Mouse (Mus musculus): ENCODE measurements around the gene Tldc2. TPM values are rescaled to one million over a fixed set of nuclear protein-coding genes. Genes with fewer than 3 reads are reported as not detected.

Tldc2 gene
- polyA plus RNA-seq, 1 experiment: not detected

DNA sequence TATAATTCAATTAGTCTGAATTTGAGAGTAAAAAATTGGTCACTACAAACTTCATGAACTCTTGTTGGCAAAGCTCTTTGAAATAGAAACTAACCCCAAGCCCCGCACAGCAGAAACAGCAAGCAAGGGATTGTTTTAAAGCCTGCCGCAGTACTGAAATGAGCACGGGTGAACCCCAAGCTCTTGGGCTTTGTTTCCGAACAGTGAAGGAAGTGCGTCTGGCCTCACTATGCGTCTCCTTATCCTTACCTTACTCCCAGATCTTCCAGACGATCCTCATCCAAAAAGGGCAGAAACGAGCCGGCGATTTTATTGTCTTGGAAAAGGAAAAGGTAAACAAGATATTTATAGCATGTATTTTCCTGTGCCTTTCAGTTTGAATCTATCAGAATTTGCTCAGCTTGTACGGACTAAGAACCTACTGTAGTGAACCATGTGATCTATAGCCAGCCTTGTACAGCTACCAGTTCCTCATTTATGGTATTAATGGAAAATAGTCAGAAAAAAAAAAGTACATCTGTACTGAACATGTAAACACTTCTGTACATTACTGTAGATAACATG lies 42.8 kb downstream of the Tldc2 start:
- Histone ChIP-seq H3K4me3 (replicated peaks; ENCODE audit: extremely low read depth, low read depth, low read length) (peak overlapping the region; percentile 52), H3K4me1 (ENCODE audit: control insufficient read depth, insufficient read depth, low read length) (peaks cover 23% of the 10 kb centered on the region)
- 36% methylated on average over 11 of the region's 11 CpGs for WGBS
- TF ChIP-seq CTCF (IDR thresholded peaks at IDR 0.05; ENCODE audit: insufficient read depth, low read length) (no peak), POLR2A (IDR thresholded peaks at IDR 0.05; ENCODE audit: borderline replicate concordance, extremely low read depth, low read depth, low read length) (no peak)
- no peak for DNase-seq

DNA sequence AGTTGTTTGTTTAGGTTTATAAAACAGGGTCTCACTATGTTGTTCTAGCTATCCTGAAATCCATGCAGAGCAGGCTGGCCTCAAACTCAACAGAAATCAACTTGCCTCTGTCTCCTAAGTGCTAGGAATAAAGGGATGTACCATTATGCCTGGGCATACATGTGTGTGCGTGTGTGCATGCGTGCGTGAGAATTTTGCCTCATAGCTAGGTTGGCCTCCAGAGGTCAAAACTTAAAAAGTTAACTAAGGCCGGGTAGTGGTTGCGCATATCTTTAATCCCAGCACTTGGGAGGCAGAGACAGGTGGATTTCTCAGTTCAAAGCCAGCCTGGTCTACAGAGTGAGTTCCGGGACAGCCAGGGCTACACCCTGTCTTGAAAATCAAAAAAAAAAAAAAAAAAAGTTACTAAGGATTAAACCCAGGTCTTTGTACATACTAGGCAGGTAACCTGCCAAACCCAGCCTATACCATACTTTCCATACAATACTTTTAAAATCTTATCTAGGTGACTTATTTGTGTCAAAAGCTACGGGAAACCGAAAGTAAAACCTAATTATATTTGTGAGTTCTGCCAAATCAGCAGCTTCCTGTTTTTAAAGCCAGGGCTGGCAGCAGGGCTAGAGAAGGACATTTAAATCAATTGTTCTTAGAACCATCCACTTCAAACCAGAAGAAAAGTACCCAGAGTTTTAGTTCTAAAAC lies 44.1 kb downstream of the Tldc2 start:
- Histone ChIP-seq H3K4me3 (replicated peaks; ENCODE audit: extremely low read depth, low read depth, low read length) (peak overlapping the region; percentile 32), H3K4me1 (ENCODE audit: control insufficient read depth, insufficient read depth, low read length) (peaks cover 23% of the 10 kb centered on the region)
- 48% methylated on average over 8 of the region's 8 CpGs for WGBS
- no peak for DNase-seq
- no peak for TF ChIP-seq POLR2A (IDR thresholded peaks at IDR 0.05; ENCODE audit: borderline replicate concordance, extremely low read depth, low read depth, low read length)
- TF ChIP-seq CTCF (IDR thresholded peaks at IDR 0.05; ENCODE audit: insufficient read depth, low read length): no peak

DNA sequence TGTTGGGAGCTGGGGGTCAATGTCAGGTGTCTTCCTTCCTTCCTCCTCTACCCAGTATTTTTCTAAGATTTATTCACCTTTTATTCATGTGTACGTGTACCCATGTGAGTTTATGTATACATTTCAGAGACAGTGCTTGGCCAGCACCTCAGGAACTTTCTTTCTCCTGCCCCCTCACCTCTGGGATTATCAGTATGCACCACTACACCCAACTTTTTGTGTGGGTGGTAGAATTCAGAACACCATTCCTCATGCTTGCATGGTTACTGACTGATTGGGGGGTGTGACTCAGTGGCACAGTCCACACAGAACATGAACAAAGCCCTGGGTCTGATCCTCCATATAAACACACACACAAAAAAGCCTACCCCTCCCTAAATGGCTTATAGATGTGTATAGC lies 45.2 kb downstream of the Tldc2 start:
- WGBS: 48% methylated on average over 1 of the region's 1 CpGs
- TF ChIP-seq POLR2A (IDR thresholded peaks at IDR 0.05; ENCODE audit: borderline replicate concordance, extremely low read depth, low read depth, low read length) (no peak), CTCF (IDR thresholded peaks at IDR 0.05; ENCODE audit: insufficient read depth, low read length) (no peak)
- no peak overlapping the region for H3K4me3 ChIP-seq (replicated peaks; ENCODE audit: extremely low read depth, low read depth, low read length)
- peaks cover 23% of the 10 kb centered on the region for H3K4me1 ChIP-seq (ENCODE audit: control insufficient read depth, insufficient read depth, low read length)
- DNase-seq: no peak

DNA sequence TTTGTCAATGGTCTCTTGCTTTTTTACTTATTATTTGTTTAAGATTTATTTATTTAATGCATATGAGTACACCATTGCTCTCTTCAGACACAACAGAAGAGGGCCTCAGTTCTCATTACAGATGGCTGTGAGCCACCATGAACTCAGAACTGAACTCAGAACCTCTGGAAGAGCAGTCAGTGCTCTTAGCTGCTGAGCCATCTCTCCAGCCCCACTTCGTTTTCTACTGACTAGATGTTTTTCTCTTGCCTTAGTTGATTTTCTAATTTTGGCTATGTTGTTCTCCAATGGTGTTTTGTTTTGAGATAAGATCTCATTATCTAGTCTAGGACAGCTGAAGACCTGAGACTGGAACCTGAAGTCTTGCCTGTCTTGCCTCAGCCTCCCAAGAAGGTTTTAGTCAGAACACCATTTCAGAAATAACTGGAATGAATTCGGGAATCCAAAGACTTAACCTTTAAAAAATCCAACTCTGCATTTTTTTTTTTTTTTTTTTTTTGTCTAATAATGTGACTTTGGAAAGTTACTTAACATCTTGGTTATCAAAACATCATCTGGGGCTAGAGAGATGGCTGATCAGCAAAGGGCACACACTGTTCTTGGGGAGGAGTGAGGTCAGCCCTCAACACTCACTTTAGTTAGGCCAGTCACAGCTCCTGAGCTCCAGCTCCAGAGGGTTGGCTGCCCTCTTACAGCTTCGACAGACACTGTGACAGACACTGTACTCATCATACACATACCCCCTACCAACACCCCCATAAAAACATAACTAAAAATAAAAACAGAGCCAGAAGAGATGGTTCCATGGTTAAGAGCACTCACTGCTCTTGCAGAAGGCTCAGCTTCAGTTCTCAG lies 46.1 kb downstream of the Tldc2 start:
- H3K4me3 ChIP-seq (replicated peaks; ENCODE audit: extremely low read depth, low read depth, low read length): peak overlapping the region; percentile 14
- no peak for TF ChIP-seq CTCF (IDR thresholded peaks at IDR 0.05; ENCODE audit: insufficient read depth, low read length)
- no peak for TF ChIP-seq POLR2A (IDR thresholded peaks at IDR 0.05; ENCODE audit: borderline replicate concordance, extremely low read depth, low read depth, low read length)
- 50% methylated on average over 3 of the region's 3 CpGs for WGBS
- no peak for DNase-seq
- H3K4me1 ChIP-seq (ENCODE audit: control insufficient read depth, insufficient read depth, low read length): peaks cover 23% of the 10 kb centered on the region

DNA sequence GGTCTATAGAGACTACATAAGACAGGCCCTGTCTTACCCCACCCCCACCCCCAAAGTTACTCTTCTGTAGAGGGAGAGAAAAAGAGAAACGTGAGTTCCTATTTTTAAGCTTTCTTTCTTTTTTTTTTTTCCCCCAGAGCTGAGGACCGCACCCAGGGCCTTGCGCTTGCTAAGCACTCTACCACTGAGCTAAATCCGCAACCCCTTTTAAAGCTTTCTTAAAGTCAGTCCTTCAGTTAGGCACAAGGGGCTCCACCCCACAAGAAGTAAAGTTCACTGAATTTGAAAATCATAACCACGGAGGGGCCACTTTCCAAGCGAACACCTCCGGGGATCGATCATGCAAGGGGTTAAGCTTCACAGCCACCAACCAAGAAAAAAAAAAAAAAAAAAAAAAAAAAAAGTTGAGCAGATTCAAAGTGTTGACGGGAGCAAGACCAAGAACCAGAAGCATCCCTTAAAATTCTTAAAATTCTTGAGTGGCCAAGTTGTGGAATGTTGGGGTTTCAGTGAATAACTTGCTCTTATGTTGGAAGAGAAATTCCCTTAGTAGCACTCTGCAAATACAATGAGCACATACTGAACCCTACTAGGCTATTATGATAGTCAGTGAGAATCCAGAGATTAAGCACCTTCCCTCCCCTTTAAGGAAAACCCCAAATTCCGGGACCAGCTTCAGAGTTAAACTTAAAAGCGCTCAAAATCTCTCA lies 47.1 kb downstream of the Tldc2 start:
- WGBS: 13% methylated on average over 11 of the region's 11 CpGs
- TF ChIP-seq CTCF (IDR thresholded peaks at IDR 0.05; ENCODE audit: insufficient read depth, low read length) (no peak), POLR2A (IDR thresholded peaks at IDR 0.05; ENCODE audit: borderline replicate concordance, extremely low read depth, low read depth, low read length) (no peak)
- Histone ChIP-seq H3K4me1 (ENCODE audit: control insufficient read depth, insufficient read depth, low read length) (peaks cover 21% of the 10 kb centered on the region), H3K4me3 (replicated peaks; ENCODE audit: extremely low read depth, low read depth, low read length) (peak overlapping the region; percentile 75)
- no peak for DNase-seq

DNA sequence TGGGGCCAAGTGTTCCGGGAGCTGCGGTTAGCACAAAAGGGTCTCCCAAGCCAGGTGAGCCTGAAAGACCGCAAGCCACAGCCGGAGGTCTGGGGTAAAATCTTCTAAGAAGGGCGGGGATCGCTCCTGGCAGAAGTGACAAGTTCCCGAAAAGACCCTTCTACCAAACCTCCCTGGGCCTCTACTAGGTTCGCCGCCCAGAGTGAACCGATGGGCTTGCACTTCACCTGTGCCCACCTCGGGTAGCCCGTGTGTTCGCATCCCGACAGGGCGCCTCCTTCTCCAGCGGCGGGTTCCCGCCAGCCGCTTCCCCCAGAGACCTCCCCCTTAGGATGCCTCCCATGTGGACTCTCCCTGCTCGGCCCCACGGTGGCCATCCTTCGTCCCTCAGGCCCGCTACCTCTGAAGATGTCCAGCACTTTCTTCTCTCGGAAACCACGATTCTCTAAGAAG lies 47.6 kb downstream of the Tldc2 start:
- H3K4me1 ChIP-seq (ENCODE audit: control insufficient read depth, insufficient read depth, low read length): peaks cover 18% of the 10 kb centered on the region
- 1% methylated on average over 25 of the region's 25 CpGs for WGBS

DNA sequence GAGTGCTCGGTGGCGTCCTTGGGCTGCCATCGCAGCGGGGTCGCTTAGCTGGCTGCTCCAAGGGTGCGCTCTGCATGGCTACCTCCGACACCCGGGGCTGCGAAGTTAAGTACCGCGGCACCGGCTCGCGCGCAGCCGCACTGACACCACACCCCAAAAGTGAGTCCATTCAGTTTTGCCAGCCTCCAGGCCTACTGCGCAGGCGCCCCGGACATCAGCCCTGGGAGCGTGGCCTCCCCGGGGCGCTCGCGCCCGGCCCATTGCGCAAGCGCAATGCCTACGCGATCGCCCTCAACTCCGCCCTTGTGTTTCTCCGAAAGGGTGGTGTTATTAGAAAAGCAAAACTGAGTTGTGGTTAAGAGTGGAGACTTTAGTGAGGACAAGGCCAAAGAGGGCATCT lies 48.2 kb downstream of the Tldc2 start, which contains the start of gene Samhd1:
Gene Samhd1 (minus strand): TSS at position 252 of the 400 bp plus-strand sequence.
- under 1% methylated on average over 32 of the region's 32 CpGs for WGBS
- TF ChIP-seq CTCF (IDR thresholded peaks at IDR 0.05; ENCODE audit: insufficient read depth, low read length) (no peak), POLR2A (IDR thresholded peaks at IDR 0.05; ENCODE audit: borderline replicate concordance, extremely low read depth, low read depth, low read length) (peak; percentile 83; the same call in 1 of the 2 replicates)
- peak; percentile 89 for DNase-seq
- peaks cover 16% of the 10 kb centered on the region for H3K4me1 ChIP-seq (ENCODE audit: control insufficient read depth, insufficient read depth, low read length)
- peak within 1 kb of the TSS; percentile 75 for H3K4me3 ChIP-seq (replicated peaks; ENCODE audit: extremely low read depth, low read depth, low read length)

More for the DNA sequence above, 47.6 kb downstream of the Tldc2 start:
- peak overlapping the region; percentile 75 for H3K4me3 ChIP-seq (replicated peaks; ENCODE audit: extremely low read depth, low read depth, low read length)
- TF ChIP-seq CTCF (IDR thresholded peaks at IDR 0.05; ENCODE audit: insufficient read depth, low read length) (no peak), POLR2A (IDR thresholded peaks at IDR 0.05; ENCODE audit: borderline replicate concordance, extremely low read depth, low read depth, low read length) (no peak)
- peak; percentile 56 for DNase-seq

DNA sequence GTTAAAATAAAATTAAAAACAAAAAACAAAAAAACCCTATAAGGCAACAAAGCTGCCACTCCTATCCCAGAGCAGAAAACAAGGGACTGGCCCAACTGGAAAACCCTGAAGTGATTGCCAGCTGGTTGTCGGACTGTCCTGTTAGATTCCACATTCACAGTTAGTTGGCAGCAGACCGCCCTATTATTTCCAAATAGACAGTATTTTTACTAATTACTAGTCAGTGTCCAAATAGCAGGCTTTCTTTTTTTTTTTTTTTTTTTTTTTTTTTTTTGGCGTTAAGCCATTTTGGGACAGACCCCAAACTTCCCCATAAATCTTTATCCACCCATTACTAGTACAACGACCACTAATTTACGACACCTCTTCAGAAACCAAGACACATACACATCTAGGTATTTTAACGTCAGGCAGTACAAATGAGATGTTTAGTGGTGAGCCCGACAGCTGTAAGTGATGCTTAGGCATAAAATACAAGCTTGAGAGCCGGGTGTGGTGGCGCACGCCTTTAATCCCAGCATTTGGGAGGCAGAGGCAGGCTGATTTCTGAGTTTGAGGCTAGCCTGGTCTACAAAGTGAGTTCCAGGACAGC lies 48.8 kb downstream of the Tldc2 start:
- DNase-seq: no peak
- 73% methylated on average over 10 of the region's 10 CpGs for WGBS

More for the DNA sequence above, 48.8 kb downstream of the Tldc2 start:
- TF ChIP-seq CTCF (IDR thresholded peaks at IDR 0.05; ENCODE audit: insufficient read depth, low read length) (no peak), POLR2A (IDR thresholded peaks at IDR 0.05; ENCODE audit: borderline replicate concordance, extremely low read depth, low read depth, low read length) (no peak)
- H3K4me1 ChIP-seq (ENCODE audit: control insufficient read depth, insufficient read depth, low read length): peaks cover 14% of the 10 kb centered on the region
- no peak overlapping the region for H3K4me3 ChIP-seq (replicated peaks; ENCODE audit: extremely low read depth, low read depth, low read length)

All from lung, adult 2 months (tissue).